Mouse (Mus musculus): ENCODE measurements around the gene Znrf1. TPM values are rescaled to one million over a fixed set of nuclear protein-coding genes. Genes with fewer than 3 reads are reported as not detected.

Znrf1 gene
- total RNA-seq (2015) = 67.1 and 73.4 TPM in 2 replicates
- total RNA-seq (2017) = 39.3 and 50.3 TPM in 2 replicates

DNA sequence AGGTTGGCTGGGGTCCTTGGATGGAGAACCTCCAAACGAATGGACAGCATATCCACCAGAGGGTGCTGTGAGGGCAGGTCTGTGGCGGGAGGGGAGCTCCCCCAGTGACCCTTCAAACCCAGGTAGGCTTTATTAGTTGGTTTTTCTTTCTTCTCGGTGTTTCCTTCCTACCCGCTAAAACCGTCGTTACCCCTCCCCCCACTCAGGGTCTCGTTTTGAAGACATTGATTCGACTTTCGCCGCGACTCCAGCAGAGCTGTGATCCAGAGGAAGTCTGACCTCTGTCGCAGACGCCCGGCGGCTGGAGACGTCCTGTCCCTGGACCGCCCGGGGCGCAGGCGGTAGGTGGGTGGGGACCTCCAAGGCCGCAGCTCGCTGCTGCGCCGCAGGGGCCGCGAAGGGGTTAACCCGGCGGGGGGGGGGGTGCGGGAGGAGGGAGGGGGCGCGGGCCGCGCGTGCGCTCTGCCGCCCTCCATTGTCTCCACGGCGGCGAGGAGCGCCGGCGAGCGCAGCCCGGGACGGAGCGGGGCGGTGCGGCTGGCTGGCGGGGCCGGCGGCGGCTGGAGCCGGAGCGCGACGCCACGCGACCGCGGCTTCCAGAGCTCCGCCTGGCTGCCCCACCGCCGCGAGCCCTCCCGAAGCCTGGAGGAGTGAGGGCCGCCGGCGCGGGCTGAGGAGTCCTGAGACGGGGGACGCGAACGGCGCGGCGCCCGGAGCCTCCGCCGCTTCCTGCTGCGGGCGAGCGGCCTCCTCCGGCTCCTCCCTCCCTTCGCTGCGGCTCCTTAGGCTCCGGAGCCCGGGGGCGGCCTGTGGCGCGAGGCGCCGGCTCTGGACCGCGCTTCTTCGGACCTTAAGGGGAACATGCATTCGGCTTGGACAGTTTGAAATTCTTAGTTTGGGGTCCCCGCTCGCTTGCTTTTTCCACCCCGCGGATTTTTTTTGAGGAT, at the start of gene Znrf1:
Gene Znrf1, plus strand, starts transcription at position 67 of the 947 bp plus-strand sequence.
- peak; percentile 65 for ATAC-seq (ENCODE audit: poor library complexity, severe bottlenecking)

DNA sequence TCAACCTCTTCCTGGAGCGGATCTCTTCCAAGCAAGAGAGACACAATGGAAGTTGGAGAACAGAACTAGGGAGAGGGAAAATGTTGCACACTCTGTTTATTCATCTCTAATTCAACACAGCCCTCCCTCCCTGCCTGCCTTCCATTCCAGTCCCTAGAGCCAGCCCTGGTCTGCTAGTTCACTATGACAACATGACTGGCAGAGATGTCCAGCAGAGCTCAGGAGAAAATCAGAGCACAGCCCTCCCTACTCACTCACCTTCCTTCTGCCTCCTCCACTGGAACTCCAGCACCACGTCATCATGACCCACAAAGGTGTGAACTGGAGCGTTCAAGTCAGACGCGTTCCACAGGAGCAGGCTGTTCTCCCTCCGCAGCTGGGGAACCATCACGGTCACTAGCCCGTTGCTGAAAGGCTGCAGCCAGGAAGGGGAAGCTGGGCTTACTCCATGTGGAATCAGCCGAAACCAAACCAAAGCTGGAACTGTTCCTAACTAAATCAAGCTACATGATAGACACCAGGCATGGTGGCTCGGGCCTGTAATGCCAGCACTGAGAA, 45.8 kb upstream of the Znrf1 start:
- ATAC-seq (ENCODE audit: poor library complexity, severe bottlenecking) = no peak

DNA sequence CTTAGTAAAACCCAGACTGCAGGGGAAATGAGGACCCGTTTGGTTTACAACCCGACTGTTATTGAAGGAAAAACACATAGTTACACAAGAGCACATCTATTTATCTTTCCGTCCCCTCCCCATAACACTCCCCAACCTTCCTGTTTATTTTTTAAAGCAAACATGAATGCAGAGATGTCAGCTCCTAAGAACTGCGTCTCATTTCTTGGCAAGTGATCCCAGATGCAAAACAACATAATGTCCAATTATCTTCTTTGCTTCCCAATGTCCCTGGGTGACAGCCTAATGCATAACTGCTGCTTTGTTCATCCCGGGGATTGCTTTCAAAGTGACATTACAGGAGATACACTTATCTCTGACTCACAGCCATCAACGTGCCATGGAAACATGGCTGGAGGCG, 44.7 kb upstream of the Znrf1 start:
- ATAC-seq (ENCODE audit: poor library complexity, severe bottlenecking) = no peak

DNA sequence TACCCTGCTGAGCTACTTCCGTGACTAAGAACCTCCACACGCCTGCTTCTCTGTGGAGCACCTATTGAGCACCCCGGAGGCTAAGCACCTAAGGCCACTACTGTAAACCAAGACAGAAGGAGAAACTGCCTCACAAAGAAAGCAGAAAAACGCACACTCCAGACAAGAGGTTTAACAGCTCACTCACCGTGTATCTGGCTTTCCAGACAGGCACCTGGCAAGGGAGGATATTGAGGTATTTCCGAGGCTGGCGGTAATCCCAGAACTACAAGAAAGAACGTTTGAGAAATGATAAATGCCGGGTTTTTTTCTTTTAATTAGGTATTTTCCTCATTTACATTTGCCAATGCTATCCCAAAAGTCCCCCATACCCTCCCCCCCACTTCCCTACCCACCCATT, 43.4 kb upstream of the Znrf1 start:
- no peak for ATAC-seq (ENCODE audit: poor library complexity, severe bottlenecking)

DNA sequence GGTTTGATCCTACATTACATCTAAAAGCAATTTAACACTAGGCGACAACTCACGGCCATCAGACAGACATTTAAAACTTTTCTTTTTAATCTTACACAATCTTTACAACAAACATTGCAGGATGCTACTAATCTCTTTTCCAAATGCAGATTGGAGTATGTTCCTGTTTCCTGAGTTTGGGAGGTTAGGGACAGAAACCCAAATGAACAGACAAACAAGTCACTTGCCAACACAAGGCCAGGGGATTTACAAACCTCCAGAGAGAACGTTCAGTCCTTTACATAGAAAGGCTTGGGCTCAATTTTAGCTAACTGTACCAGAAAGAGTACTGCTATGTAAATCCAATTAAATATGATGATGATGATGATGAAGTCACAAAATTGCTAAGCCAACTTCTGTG, 42.7 kb upstream of the Znrf1 start:
- no peak for ATAC-seq (ENCODE audit: poor library complexity, severe bottlenecking)

DNA sequence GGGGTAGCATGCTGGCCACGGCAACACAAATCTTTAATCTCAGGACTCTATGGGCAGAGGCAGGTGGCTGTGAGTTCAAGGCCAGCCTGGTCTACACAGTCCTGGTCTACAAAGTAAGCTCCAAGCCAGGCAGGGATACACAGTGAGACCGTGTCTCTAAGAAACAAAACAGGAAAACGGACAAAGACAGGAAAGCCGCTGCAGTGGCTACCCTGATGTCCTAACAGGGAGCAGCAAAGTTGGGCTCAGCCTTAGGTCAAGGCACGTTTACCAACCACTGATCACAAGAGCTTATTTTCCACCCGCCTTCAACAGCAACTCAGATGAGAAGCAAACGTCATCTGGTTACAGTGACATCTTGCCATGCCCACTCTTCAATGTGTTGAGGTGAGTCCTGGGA, 39.6 kb upstream of the Znrf1 start:
- no peak for ATAC-seq (ENCODE audit: poor library complexity, severe bottlenecking)

DNA sequence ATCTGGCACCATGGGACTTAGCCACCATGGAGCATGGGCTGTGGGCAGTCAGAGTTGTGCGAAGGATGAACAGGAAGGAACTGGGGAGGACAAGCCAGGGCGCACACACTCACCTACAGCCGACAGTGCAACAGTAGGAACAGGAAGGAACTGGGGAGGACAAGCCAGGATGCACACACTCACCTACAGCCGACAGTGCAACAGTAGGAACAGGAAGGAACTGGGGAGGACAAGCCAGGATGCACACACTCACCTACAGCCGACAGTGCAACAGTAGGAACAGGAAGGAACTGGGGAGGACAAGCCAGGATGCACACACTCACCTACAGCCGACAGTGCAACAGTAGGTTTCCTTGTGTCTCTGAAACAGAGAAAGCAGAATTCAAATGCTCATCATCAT, 37.6 kb upstream of the Znrf1 start:
- ATAC-seq (ENCODE audit: poor library complexity, severe bottlenecking) = peak; percentile 75

DNA sequence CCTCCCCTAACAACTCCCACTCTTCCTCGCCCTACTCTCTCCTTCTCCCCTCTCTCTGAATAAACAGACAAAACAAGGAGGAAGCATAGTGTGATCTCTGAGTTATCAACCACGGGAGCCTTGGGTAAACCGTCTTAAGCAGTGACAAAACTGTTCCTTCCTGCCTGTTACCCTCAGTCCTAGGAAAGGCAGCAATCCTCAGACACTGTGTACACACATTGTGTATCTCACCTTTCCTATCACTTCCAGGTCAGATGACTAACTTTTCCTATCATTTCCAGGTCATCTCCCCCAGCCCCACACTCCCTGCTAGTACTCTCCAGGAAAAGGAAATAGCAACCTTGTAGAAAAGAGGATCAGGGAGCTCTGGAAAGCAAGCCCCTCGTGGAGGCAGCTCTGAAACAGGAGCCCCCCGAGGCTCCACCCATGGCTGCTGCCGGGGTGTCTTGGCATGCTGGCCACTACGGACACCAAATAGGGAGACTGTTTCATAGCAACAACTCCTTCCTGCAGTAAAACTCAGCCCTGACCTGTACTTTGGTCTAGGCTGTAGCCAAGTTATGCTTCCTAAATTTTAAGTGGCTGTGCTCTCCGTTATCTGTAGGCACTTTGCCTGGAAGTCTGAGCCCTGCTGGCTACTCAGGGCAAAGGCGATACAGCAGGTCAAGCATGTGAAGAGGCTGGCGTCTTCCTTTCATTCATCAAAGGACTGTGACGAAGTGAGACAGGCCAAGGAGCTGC, 34.0 kb upstream of the Znrf1 start:
- ATAC-seq (ENCODE audit: poor library complexity, severe bottlenecking) = 0 out of 2 replicates have a peak, but pooled peaks have one; percentile 37

DNA sequence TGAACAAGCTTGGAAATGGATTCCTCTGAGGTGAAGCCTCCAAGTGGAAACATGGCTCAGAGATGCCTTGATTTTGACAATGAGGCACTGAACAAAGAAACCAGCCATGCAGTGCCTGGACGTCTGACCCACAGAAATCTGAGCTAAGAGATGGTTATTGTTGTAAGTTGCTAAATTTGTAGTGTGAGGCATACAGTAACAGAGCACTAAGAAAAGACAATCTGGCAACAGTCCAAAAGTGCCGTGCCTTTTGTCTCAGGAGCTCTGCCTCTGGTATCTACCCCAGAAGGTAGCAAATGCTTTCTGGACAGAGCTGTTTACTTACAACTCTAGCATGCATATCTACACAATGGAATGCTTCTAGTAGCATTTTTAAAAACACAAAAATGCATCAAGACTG, 27.3 kb upstream of the Znrf1 start:
- ATAC-seq (ENCODE audit: poor library complexity, severe bottlenecking) = no peak

DNA sequence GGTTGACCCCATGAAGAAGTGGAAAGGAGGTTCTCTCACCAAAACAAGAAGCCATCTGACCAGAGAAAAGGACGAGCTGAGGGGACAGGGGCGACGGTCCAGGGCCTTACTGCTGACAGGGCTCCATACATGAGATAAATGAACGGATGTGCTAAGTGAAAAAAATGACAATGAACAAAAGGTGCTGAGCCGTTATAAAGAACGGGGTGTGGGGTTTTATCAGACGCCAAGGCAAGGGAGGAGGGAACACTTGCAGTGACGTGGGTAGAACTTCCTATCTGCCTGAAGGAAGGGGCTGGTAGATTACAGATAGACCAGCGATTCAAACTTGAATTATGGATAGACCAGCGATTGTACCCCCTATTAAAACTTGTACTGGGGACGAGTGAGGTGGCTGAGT, 26.6 kb upstream of the Znrf1 start:
- ATAC-seq (ENCODE audit: poor library complexity, severe bottlenecking) = no peak

- ATAC-seq (ENCODE audit: poor library complexity, severe bottlenecking) = no peak
Observed at GRCm38 (mm10) chr8:111510401-111510800, 25.5 kb upstream of the Znrf1 start.

DNA sequence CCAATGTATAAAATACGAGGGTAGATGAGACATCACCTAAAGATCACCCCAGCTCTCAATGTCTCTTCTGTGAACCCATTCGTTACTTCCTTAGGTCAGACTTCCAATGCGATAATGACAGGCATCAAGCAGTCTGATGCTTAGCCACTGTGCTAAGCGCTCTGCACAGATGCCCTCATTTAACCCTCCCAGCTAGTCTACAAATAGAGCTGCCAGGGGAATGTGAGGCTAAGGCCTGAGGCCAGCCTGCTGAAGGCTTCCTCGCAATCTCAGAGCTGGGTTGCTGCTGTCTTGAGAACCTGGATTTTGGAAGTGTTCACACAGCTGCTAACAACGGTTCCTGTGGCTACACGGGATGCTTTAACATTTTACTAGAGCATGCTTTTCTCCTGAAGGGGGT, 23.0 kb upstream of the Znrf1 start:
- ATAC-seq (ENCODE audit: poor library complexity, severe bottlenecking) = no peak

GRCm38 (mm10) chr8:111513446-111513845, 22.5 kb upstream of the Znrf1 start:
- no peak for ATAC-seq (ENCODE audit: poor library complexity, severe bottlenecking)

DNA sequence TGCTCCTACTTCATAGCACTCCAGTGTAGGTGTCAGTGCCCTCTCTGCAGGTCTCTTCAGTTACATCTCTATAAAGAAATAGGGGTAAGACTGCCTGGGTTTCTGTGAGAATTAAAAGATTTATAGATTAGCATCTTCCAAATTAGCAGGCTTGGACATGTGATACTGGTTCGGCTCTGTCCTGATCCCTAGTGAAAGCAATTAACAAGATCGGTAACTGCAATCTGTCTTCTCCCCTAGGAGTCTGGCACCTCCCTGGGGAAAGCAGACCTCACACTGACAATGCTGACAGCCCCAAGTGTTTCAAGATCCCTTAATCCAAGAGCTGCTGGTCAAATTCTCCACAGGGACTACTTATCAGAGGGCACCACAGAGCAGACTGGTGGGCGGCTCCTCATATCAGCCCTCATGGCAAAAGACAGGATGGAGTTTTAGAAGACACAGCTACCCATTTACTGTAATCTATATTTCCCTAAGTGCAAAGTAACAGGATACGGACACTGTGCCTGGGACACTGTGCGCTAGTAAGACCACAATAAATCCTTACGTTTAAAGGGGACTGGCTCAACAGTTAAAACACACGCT, 19.4 kb upstream of the Znrf1 start:
- no peak for ATAC-seq (ENCODE audit: poor library complexity, severe bottlenecking)

DNA sequence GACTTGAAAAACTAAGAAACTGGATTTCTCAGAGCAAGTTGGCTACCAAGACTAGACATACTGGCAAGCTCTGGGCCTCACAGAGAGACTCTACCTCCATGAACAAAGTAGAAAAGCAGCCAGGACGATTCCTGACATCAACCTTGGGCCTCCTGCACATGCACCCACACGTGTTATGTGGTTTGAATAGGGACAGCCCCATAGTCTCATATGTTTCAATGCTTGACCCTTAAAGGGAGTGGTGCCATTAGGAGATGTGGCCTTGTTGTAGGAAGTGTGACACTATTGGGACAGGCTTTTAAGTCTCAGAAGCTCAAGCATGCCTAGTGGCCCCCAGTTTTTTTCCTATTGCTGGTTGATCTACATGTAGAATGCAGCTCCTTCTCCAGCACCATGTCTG, 18.4 kb upstream of the Znrf1 start:
- no peak for ATAC-seq (ENCODE audit: poor library complexity, severe bottlenecking)

DNA sequence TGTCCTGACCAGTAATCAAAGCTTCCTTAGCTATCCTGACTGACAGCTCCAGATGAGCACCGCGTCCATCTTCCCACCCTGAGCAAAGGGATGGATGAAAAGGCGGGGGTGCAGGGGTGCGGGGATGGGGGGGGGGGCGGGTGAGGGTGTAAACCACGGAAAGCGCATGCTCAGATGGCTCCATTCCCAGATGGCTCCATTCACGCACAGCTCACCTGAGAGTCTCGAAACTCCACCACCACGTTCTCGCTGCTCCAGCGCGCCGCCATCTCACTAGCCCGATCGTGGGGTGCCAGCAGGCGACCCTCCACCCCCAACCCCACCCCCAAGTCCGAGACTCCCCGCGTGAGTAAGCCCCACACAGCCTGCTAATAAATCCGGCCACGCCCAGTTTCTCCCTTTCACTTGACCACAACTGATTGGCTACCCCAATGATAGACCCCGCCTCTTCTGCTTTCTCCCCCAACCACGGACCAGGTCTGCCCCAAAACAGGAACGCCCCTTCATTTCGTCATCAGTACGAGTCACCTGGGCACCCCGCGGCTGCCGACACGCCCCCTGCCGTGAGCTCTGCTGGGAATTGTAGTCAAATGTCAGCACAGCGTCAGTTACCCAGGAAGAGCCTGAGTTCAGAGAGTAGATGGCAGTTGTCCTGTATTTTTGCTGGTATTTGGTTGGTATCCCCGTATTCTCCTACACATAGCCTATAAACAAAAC, 14.0 kb upstream of the Znrf1 start, which contains the start of gene Wdr59:
Gene Wdr59, minus strand, starts transcription at position 380 of the 717 bp plus-strand sequence.
- ATAC-seq (ENCODE audit: poor library complexity, severe bottlenecking) = peak; percentile 96

DNA sequence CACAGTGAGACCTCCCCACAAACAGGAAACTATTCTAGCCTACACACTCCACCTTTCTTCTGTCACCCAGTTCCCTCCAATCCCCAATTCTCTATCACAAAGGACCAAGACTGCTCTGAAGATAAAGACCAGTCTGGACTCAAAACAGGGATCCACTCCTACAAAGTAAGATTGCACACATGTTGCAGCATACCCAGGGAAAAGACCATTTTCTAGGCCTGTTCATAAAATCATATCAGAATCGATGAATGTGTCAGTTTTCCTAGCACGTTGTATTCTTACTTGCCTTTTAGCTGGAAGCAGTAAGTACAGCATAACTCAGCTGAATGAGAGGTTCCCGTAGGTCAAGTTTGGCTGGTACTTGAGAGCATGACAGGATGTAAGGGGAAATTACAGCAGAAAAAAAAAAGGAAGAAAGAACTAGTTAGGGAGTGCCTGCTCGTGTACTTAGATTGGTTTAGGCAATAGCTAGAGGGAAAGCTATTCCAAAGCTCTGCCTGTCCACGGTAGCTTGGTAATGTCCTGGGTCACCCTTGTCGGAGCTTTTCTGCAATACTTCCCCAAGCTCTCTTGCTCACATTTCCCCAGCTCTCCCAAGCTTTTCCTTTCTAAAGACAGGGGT, 9.4 kb upstream of the Znrf1 start:
- ATAC-seq (ENCODE audit: poor library complexity, severe bottlenecking) = peak; percentile 53

DNA sequence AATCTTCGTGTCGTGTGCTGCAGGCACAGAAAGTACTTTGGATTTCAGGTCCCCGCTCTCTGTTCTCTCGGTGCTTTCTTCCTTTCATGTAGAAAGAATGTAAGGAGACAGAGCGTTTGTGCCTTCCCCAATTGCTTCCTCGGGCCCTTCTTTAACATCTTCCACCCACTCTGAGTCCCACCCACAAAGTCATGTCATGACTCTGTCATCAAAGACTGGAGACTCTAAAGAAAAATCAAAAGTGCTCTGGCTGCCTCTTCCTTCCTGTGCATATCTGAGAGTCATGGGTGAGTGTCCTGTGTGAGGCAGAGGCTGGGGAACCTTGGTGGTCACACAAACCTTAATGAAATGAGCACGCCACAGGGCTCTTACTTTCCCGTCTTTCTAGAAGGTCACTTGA, 8.7 kb upstream of the Znrf1 start:
- peak; percentile 33 for ATAC-seq (ENCODE audit: poor library complexity, severe bottlenecking)

GRCm38 (mm10) chr8:111528071-111528470, 7.8 kb upstream of the Znrf1 start:
- no peak for ATAC-seq (ENCODE audit: poor library complexity, severe bottlenecking)

DNA sequence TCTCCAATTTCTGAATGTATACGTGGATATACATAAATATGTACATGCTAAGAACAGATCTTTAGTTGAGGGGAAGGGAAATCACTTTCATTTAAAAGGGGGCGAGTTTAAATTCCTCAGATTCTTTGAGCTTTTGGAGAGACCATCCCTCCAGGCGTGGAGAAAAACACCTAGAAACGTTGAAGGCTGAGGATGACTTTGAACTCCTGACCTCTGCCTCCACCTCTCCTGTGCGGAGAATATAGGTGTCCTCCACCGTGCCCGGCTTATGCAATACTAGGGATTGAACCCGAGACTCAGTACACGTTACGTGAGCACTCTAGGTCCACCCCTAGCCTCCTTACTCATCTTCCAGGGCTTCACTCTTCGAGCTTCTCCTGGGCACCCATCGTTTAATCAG, 4.7 kb upstream of the Znrf1 start:
- ATAC-seq (ENCODE audit: poor library complexity, severe bottlenecking) = no peak

All from megakaryocyte, adult 5-6 weeks (primary cell).